Mouse (Mus musculus): ENCODE measurements around the gene Sohlh1.

DNA sequence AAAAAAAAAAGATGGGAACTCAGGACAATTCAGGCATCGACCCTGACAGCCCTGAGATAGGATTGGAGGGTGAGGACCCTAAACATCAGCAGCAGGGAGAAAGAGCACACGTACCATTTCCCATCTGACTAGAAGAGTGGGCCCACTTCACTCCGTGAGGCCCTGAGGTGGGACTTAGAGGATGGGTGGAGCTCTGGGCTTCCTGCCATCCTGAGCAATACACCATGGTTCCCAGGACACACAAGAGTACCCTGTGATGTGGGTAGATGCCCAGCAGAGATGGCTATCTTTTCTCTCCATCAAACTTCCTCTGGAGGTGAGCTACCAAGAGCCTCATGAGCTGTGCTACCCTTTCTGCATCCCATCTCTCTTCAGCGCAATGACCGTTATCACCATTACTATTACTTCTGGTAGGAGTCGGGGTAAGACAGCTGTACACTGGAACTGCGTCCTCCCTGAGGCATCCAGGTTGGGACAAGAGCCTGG is 30.2 kb upstream of the Sohlh1 start:
- TF ChIP-seq CTCF (IDR thresholded peaks at IDR 0.05; ENCODE audit: low read depth) (no peak), EP300 (IDR thresholded peaks at IDR 0.05; ENCODE audit: low read depth) (no peak)

Measured in liver, embryonic 14.5 days (tissue).